Mouse (Mus musculus): ENCODE data around the gene Cib4. TPM values are rescaled to one million over a fixed set of nuclear protein-coding genes. Genes with fewer than 3 reads are reported as not detected.

Gene Cib4
- total RNA-seq, 1 experiment from 2014 or later, result 1.4 TPM

DNA sequence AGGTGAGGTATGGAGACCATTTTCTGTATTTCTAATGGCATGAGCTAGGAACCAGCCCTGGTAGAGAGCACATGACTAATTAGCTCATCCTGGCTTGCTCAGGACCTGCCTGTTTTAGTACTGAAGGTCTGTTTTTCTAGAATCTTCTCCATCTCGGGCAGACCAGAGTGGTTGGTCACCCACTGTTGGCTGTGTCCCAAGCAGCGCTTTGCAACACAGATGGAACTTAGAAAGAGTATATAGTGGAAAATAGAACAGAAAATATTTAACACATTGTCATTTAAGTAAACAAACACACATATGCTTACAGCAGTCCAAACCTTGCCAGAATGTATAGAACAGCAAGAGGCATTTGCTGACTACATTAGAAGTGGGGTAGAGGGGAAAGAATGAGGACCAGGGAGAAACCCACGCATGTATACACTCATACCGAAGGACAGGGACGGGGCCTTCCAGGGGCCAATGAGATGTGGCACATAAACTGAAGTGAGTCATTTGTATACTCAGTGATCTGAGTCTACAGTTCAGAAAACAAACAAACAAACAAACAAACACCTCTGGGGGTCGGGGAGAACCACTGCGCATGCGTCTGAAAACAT is 105.2 kb downstream of the Cib4 start:
- no peak for DNase-seq

DNA sequence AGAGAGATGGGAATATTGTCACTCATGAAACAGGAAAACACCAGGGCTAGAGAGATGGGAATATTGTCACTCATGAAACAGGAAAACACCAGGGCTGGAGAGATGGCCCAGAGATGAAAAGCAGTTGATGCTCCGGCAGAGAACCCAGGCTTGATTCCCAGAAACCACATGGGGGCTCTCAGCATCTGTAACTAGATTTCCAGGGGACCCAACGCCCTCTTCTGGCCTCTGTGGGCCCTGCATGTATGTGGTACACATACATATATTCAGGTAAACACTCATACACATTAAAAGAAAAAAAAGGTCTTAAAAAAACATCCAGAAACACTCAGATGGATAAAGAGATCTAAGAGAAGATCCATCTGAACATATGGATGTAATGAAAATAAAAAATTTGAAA is 106.7 kb downstream of the Cib4 start:
- DNase-seq, result no peak

Other genes with a start within 250 kb of the Cib4 start
- gene Otof, start 83.9 kb downstream of the Cib4 start, total RNA-seq (2021), result 0.07 and 0.08 TPM in 2 replicates
- not detected in 2 replicates for gene 1700001C02Rik, start 79.8 kb downstream of the Cib4 start, total RNA-seq (2021)
- gene Kcnk3, start 42.3 kb upstream of the Cib4 start, total RNA-seq (2021), result 678 and 701 TPM in 2 replicates
- 33.9 and 38.9 TPM in 2 replicates for gene Slc35f6, start 102.1 kb upstream of the Cib4 start, total RNA-seq (2021)
- gene Cenpa, start 120.9 kb upstream of the Cib4 start, total RNA-seq (2021), result 39.0 and 39.1 TPM in 2 replicates
- 1.4 and 4.5 TPM in 2 replicates for gene Dpysl5, start 165.7 kb upstream of the Cib4 start, total RNA-seq (2021)

Data from adrenal gland, postnatal 14 days (tissue).